Mouse (Mus musculus) stomach, postnatal 0 days (tissue): ENCODE data around the gene P2ry6.

Source experiments
- CTCF ChIP-seq: IDR thresholded peaks from 2 replicates; pipeline ENCODE4 v1.5.1; 2016; ENCODE audit warnings: antibody characterized with exemption, low read depth, mild to moderate bottlenecking, moderate library complexity
- EP300 ChIP-seq: optimal IDR thresholded peaks from 2 replicates; pipeline ENCODE3; 2016; ENCODE audit warnings: antibody characterized with exemption

GRCm38 (mm10) chr7:100922907-100923306, 51.5 kb downstream of the P2ry6 start:
- TF ChIP-seq CTCF, result no peak
- TF ChIP-seq EP300, result no peak
